Mouse (Mus musculus): ENCODE results near the gene Harbi1.

Harbi1 gene

GRCm38 (mm10) chr2:91710272-91711234 lies at the start of gene Harbi1, which contains the start of gene Atg13:
Gene Harbi1 (plus strand): TSS chr2:91710852.
Gene Atg13 (minus strand): TSS chr2:91710576.
- peak; percentile 93 to 96 for DNase-seq

GRCm38 (mm10) chr2:91660981-91661380 lies 49.7 kb upstream of the Harbi1 start:
- DNase-seq, result no peak

DNA sequence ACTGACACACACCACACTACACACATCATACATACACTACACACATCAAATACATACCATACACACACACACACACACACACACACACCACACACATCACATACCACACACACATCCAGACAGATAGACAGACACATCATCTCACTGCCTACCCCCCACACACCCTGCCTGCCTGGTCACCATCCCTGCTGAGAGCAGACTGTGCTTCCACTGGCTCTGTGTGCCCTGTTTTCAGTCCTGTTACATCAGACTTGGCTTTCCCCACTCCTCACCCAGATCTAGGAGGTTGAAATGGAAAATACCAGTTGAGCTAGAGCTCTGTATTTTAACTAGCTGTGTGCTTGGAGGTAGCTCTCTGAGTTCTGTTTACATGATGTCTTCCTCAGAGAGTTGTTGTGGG lies 45.9 kb upstream of the Harbi1 start:
- no peak for DNase-seq

DNA sequence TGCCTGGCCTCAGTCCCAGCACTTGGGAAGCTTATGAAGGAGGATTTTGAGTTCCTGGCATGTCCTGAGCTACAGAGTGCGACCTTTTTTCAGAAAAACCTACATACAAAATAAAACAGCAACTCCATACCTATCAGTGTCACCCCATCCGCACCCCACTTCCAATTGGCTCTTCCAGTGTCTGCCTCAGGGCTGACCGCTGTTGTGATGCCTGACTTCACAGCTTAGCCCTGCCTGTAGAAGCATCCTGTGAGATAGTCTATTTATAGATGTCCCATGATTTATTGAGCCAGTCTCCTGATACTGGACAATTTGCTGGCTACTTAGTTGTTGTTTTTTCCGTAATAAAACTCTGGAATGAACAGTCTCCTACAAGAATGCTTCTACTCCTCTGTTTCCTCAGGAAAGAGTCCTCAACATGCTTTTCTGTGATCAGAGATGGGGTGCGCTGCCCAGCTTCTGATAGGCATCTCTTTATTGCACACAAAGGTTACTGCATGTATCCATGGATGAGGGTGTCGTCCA lies 44.2 kb upstream of the Harbi1 start:
- no peak for DNase-seq

DNA sequence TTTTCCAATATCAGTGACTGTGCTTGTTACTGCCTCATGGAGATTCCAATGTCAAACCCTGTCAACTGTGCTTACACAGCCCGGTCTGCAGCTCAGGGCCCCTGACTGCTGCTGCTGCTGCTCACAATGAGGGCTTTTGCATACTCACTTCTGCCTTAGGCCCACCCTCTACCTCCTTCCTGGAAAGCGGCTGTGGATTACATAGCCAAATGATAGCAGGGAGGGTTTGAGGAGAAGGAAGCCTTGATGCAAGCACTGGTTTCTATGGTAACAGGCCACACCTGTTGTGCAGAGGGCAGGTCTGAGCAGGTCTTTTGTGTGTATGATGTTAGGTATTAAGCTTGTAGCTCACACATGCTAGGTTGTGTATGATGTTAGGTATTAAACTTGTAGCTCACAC lies 42.9 kb upstream of the Harbi1 start:
- no peak for DNase-seq

GRCm38 (mm10) chr2:91669326-91669725 lies 41.3 kb upstream of the Harbi1 start:
- DNase-seq, result no peak

- no peak for DNase-seq
Observed at GRCm38 (mm10) chr2:91670038-91670437, 40.6 kb upstream of the Harbi1 start.

- DNase-seq, result no peak
Observed at GRCm38 (mm10) chr2:91673587-91673986, 37.1 kb upstream of the Harbi1 start.

- DNase-seq, result no peak
Observed at GRCm38 (mm10) chr2:91674895-91675294, 35.8 kb upstream of the Harbi1 start.

DNA sequence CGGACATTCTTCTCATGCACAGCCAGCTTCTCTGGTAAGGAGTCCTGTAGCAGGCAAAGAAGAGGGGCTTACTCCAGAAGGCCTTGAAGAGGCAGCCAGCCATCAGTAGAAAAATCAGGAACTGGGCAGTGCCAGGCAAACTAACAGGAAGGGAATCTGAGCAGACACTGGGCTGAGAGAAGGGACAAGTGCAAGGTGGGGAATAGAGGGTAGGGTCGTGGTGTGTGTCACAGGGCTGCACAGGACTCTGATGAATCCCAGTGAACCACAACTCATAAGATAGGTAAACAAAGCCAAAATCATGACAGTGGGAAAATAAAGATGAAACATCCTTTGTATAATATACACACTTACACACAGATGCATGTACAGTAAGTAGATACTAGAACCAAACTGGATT lies 34.2 kb upstream of the Harbi1 start:
- DNase-seq, result no peak

- no peak for DNase-seq
Observed at GRCm38 (mm10) chr2:91676961-91677360, 33.7 kb upstream of the Harbi1 start.

DNA sequence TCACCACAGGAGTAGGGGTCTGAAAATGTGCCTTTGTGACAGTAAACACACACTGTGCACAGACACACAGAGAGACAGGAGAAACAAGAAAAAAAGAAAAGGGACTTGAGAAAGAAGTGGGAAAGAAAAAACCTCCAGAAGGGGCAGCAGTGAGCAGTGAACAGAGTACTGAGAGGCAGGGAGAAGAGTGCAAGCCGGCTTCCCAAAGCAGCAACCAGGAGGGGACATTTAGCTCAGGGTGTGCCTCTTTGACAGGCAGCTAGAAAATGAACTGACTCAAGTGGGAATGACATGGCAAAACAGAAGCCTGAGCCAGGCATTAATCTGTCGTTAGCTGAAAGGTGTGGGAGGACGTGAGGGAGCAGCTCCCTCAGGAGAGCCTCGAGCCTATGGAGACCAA lies 27.8 kb upstream of the Harbi1 start:
- DNase-seq, result peak; percentile 54 to 76

DNA sequence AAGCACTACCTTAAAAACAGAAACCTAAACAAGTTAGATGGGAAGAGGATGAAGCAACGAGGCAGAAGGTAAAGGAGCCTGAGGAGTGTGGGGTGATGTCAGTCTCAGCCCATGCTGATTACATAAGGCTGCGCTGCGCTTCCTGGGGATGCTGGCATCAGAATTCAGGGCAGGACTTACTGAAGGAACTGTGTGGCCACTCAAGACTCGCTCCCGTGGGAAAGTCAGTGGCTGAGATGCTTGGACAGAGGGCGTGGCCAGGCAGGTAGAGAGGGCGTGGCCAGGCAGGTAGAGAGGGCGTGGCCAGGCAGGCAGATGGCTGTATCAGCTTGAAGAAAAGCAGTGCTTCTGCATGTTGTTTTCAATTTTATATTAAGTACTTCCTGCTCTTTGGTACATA lies 26.7 kb upstream of the Harbi1 start:
- no peak for DNase-seq

DNA sequence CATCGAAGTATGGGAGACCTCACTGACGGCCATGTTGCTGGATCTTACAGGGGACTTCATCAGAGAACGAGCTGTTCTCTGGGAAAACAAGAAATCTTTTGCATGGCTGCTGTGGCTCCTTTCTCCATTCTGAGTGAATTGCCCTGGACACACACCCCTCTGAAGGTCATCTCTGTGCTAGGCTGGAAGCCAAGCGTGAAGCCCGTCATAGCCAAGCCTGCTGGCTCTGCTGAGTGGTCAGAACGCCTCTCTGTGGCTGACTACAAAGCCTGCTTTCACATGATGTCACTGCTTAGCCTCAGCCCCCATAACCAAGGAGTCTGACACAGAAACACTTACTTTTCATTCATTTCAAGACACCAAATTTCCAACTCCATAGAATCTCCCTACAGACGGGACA lies 21.2 kb upstream of the Harbi1 start:
- peak in 1 of 2 experiments; percentile 20 for DNase-seq

DNA sequence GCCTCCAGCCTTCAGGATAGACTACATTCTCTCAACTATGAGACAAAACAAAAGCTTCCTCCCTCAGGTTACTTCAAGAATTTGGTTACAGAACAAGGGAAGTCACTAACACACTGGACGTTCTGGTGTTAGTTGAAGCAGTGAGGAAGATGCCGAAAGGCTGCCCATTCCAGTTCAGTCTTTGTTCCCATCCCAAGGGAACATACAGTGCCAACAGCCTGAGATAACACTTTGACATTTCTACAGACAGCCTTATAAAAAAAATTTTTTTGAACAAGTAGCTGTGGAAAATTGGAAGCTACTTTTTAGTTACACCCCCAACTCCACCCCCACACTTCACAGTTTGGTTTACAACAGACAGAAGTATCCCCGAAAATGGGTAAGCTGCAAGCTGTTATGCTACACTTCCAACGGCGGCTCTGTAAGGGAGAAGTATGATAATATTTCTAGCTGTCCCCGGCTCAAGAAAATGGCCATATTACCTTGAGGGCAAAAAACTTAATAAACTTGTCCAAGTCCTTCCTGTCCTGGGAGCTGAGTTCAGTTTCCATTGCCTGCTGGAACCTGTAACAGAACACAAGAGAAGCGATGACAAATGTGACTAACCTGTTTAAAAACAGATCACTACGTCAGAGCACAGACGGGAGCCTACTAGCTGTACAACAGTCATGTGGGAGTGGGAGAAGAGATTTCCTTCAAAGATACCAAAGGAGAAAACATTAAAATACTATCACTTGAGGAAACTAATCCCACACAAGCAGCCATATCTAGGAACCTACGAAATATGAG lies 15.0 kb upstream of the Harbi1 start:
- no peak for DNase-seq

- DNase-seq, result no peak
Observed at GRCm38 (mm10) chr2:91696225-91696590, 14.4 kb upstream of the Harbi1 start.

- no peak for DNase-seq
Observed at GRCm38 (mm10) chr2:91699225-91699624, 11.4 kb upstream of the Harbi1 start.

GRCm38 (mm10) chr2:91701366-91701765 lies 9.3 kb upstream of the Harbi1 start:
- peak in 1 of 2 experiments; percentile 39 for DNase-seq

DNA sequence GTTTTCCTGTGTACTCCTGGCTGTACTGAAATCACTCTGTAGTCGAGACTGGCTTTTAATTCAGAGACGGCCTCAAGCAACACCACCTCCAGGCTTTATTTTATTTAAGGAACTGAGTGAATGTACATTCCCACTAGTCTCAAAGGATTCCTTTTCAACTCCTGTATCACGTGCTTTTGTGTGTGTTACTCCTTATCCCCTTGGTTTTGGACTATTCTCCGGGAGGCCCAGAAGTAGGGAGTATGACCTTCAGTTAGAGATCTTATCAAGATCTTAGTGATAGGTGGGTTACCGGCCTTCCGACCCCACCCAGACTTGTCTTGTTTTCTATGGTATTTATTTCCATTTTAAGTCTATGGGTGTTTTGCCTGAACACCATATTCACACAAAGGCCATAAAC lies 4.9 kb upstream of the Harbi1 start:
- no peak for DNase-seq

DNA sequence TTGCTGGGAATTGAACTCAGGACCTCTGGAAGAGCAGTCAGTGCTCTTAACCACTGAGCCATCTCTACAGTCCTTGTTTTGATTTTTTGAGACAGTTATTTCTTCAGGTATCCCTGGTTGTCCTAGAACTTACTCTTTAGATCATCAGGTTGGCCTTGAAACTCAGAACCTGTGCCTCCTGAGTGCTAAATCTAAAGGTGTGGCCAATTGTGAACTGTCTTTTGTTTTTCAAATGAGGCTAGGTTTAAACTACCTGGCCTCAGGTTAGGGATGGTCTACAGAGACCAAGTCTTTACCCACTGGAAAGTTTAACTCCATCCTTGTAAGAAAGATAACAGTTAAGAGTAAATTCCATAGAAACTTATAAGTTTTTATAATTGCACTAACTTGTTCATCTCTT lies 4.2 kb upstream of the Harbi1 start:
- DNase-seq, result no peak

DNA sequence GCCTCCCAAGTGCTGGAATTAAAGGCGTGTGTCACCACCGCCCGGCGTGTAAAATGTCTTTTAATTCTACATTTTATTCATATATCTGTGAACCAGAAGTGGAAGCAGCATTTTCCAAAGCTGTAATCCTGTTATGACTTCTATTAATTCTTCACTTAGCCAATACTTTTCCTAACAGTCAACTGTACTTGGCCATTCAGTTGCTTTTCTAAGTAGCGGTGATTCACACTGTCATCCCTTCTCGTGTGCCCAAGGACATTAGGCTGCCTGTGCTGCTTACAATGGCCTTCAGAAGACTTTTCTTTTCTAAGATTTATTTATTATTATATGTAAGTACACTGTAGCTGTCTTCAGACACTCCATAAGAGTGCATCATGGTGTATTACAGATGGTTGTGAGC lies 2.3 kb upstream of the Harbi1 start:
- DNase-seq, result no peak

DNA sequence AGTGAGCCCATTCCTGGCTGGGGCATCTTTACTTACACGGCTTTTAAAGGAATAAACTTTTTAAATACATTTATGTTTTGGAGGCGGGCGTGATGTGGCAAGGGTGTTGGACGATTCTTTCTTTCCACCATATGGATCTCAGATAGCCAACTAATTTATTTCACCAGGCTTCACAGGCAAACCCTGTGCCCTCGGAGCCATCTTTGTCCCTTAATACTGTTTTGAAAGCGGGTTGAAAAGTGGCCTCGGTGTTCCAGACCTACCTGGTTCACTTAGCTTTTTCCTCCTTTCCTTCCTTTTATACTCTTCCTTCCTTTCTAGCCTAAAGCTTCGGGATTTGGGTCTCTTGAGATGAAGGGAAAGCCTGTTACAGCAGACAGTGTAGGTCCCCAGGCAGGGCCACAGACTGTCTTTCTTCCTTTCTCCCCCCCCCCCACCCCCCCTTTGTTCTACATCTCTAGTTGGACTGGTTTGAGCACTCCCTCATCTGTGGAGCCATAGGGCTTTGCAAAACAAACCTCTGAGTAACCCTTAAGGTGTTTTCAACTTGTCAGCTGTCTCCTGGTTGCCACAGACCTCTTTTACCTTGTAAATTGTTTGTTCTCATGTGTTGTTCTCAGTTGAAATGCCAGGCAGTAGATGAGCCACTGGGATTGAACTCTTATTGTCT lies 739 bp downstream of the Harbi1 start:
- DNase-seq, result no peak

- no peak for DNase-seq
Observed at GRCm38 (mm10) chr2:91714921-91715320, 4.3 kb downstream of the Harbi1 start.
